Mouse (Mus musculus) kidney, embryonic 14.5 days (tissue): ENCODE measurements at regions not wholly inside any gene's neighbourhood (a gene's known extent, or its start where the extent isn't known, plus 50 kb on each side); places are given as distances from the start of the nearest gene placed in this dataset.

Experiments
- ATAC-seq: fragments of 200-750 bp; cut with Nextera tagmentation; 2 replicates; pipeline ENCODE4 v1.8.0; 2017; ENCODE audit warnings: moderate number of reproducible peaks, mild to moderate bottlenecking, moderate TSS enrichment, moderate library complexity; ENCODE audit not compliant: low FRiP score, low TSS enrichment
- H3K27ac ChIP-seq: fragments of 300-500 bp; sonication (generic); 2 replicates; pipeline ENCODE4 v1.5.1; 2014; ENCODE audit warnings: low read depth, mild to moderate bottlenecking, low read length, moderate library complexity, mixed read lengths
- H3K27me3 ChIP-seq: fragments of 300-500 bp; sonication (generic); 2 replicates; pipeline ENCODE4 v1.6.1; 2014; ENCODE audit warnings: mild to moderate bottlenecking, low read length; ENCODE audit not compliant: control insufficient read depth, insufficient read depth
- H3K36me3 ChIP-seq: fragments of 300-500 bp; sonication (generic); 2 replicates; pipeline ENCODE4 v1.6.1; 2014; ENCODE audit warnings: low read length, mixed read lengths; ENCODE audit not compliant: control insufficient read depth, insufficient read depth
- H3K4me1 ChIP-seq: fragments of 300-500 bp; sonication (generic); 2 replicates; pipeline ENCODE4 v1.6.1; 2014; ENCODE audit warnings: low read length, mixed read lengths; ENCODE audit not compliant: control insufficient read depth, insufficient read depth
- H3K4me2 ChIP-seq: fragments of 300-500 bp; sonication (generic); replicated peaks from 2 replicates; pipeline ENCODE4 v1.6.1; 2014; ENCODE audit warnings: low read depth, mild to moderate bottlenecking, low read length
- H3K4me3 ChIP-seq: fragments of 300-500 bp; sonication (generic); 2 replicates; pipeline ENCODE4 v1.5.1; 2014; ENCODE audit warnings: mild to moderate bottlenecking, low read length
- H3K9ac ChIP-seq: fragments of 300-500 bp; sonication (generic); 2 replicates; pipeline ENCODE4 v1.6.1; 2014; ENCODE audit warnings: low read depth, mild to moderate bottlenecking, low read length, moderate library complexity
- H3K9me3 ChIP-seq: fragments of 300-500 bp; sonication (generic); 2 replicates; pipeline ENCODE4 v1.6.1; 2016; ENCODE audit warnings: low read length; ENCODE audit not compliant: control insufficient read depth
- WGBS: fragments of 180-500 bp; shearing (Covaris S2); extraction: QIAGEN DNeasy Blood & Tissue Kit; methylation state at CpG from one replicate; pipeline ENCODE4 v1.1.7; 2014; 5-methylcytosine and 5-hydroxymethylcytosine counted together

GRCm38 (mm10) chr8:103343891-103344290, 558.4 kb upstream of the Cdh11 start:
- Histone ChIP-seq H3K27me3 (no peaks in the 10 kb centered on the region), H3K4me1 (peaks cover 4% of the 10 kb centered on the region; the same call in 1 of the 2 replicates), H3K4me3 (no peak overlapping the region), H3K27ac (no peak overlapping the region), H3K4me2 (no peak overlapping the region), H3K36me3 (no peaks in the 10 kb centered on the region), H3K9me3 (no peaks in the 10 kb centered on the region), H3K9ac (no peak overlapping the region)
- WGBS: 76% methylated on average over 3 of the region's 3 CpGs
- ATAC-seq: no peak

- Histone ChIP-seq H3K4me1 (peaks cover 4% of the 10 kb centered on the region; the same call in 1 of the 2 replicates), H3K36me3 (no peaks in the 10 kb centered on the region), H3K9ac (no peak overlapping the region), H3K27ac (no peak overlapping the region), H3K4me2 (no peak overlapping the region), H3K4me3 (no peak overlapping the region), H3K27me3 (no peaks in the 10 kb centered on the region), H3K9me3 (peaks cover 3% of the 10 kb centered on the region; the same call in 1 of the 2 replicates)
- ATAC-seq: no peak
- WGBS: 92% methylated on average over 2 of the region's 2 CpGs
Observed at GRCm38 (mm10) chr8:103344871-103345270, 559.4 kb upstream of the Cdh11 start.

GRCm38 (mm10) chr8:103347158-103347871, 561.9 kb upstream of the Cdh11 start:
- Histone ChIP-seq H3K36me3 (no peaks in the 10 kb centered on the region), H3K4me2 (no peak overlapping the region), H3K27ac (no peak overlapping the region), H3K27me3 (no peaks in the 10 kb centered on the region), H3K9ac (no peak overlapping the region), H3K9me3 (peaks cover 3% of the 10 kb centered on the region; the same call in 1 of the 2 replicates), H3K4me1 (peaks cover 4% of the 10 kb centered on the region; the same call in 1 of the 2 replicates), H3K4me3 (no peak overlapping the region)
- WGBS: 11% methylated on average over 7 of the region's 7 CpGs
- ATAC-seq: peak; percentile 92

GRCm38 (mm10) chr8:103361713-103362112, 576.3 kb upstream of the Cdh11 start:
- no peaks in the 10 kb centered on the region for H3K9me3 ChIP-seq
- no peak overlapping the region for H3K9ac ChIP-seq
- no peak overlapping the region for H3K4me3 ChIP-seq
- ATAC-seq: no peak
- no peak overlapping the region for H3K4me2 ChIP-seq
- 79% methylated on average over 3 of the region's 3 CpGs for whole genome bisulfite sequencing
- no peak overlapping the region for H3K27ac ChIP-seq
- H3K27me3 ChIP-seq: no peaks in the 10 kb centered on the region
- H3K4me1 ChIP-seq: no peaks in the 10 kb centered on the region
- H3K36me3 ChIP-seq: no peaks in the 10 kb centered on the region

- H3K9ac ChIP-seq: no peak overlapping the region
- H3K36me3 ChIP-seq: no peaks in the 10 kb centered on the region
- no peaks in the 10 kb centered on the region for H3K27me3 ChIP-seq
- peak; percentile 71; the same call in 1 of the 2 replicates for ATAC-seq
- no peak overlapping the region for H3K4me2 ChIP-seq
- H3K27ac ChIP-seq: no peak overlapping the region
- H3K4me3 ChIP-seq: no peak overlapping the region
- no peaks in the 10 kb centered on the region for H3K9me3 ChIP-seq
- WGBS: 34% methylated on average over 2 of the region's 2 CpGs
- H3K4me1 ChIP-seq: 0 out of 2 replicates have a peak, but pooled peaks cover 4% of the 10 kb centered on the region
Observed at GRCm38 (mm10) chr8:103370394-103370793, 585.0 kb upstream of the Cdh11 start.

- Histone ChIP-seq H3K9me3 (no peaks in the 10 kb centered on the region), H3K27me3 (no peaks in the 10 kb centered on the region), H3K4me3 (no peak overlapping the region), H3K4me2 (no peak overlapping the region), H3K27ac (no peak overlapping the region), H3K9ac (no peak overlapping the region), H3K36me3 (no peaks in the 10 kb centered on the region), H3K4me1 (0 out of 2 replicates have a peak, but pooled peaks cover 4% of the 10 kb centered on the region)
- WGBS: 83% methylated on average over 1 of the region's 1 CpGs
- no peak for ATAC-seq
Observed at GRCm38 (mm10) chr8:103373007-103373406, 587.6 kb upstream of the Cdh11 start.

- no peak overlapping the region for H3K9ac ChIP-seq
- ATAC-seq: no peak
- H3K9me3 ChIP-seq: no peaks in the 10 kb centered on the region
- no peaks in the 10 kb centered on the region for H3K27me3 ChIP-seq
- no peak overlapping the region for H3K4me2 ChIP-seq
- 75% methylated on average over 4 of the region's 4 CpGs for WGBS
- 0 out of 2 replicates have a peak, but pooled peaks cover 4% of the 10 kb centered on the region for H3K4me1 ChIP-seq
- no peaks in the 10 kb centered on the region for H3K36me3 ChIP-seq
- H3K4me3 ChIP-seq: no peak overlapping the region
- no peak overlapping the region for H3K27ac ChIP-seq
Observed at GRCm38 (mm10) chr8:103374151-103374550, 588.7 kb upstream of the Cdh11 start.

- Histone ChIP-seq H3K9ac (no peak overlapping the region), H3K27me3 (no peaks in the 10 kb centered on the region), H3K27ac (no peak overlapping the region), H3K36me3 (no peaks in the 10 kb centered on the region), H3K9me3 (no peaks in the 10 kb centered on the region), H3K4me1 (0 out of 2 replicates have a peak, but pooled peaks cover 4% of the 10 kb centered on the region), H3K4me2 (no peak overlapping the region), H3K4me3 (no peak overlapping the region)
- peak; percentile 40; the same call in 1 of the 2 replicates for ATAC-seq
- 8% methylated on average over 3 of the region's 3 CpGs for WGBS
Observed at GRCm38 (mm10) chr8:103378545-103378944, 593.1 kb upstream of the Cdh11 start.

- H3K4me2 ChIP-seq: no peak overlapping the region
- H3K9me3 ChIP-seq: no peaks in the 10 kb centered on the region
- H3K9ac ChIP-seq: no peak overlapping the region
- 0 out of 2 replicates have a peak, but pooled peaks cover 4% of the 10 kb centered on the region for H3K4me1 ChIP-seq
- 42% methylated on average over 3 of the region's 3 CpGs for WGBS
- H3K4me3 ChIP-seq: no peak overlapping the region
- H3K27me3 ChIP-seq: no peaks in the 10 kb centered on the region
- H3K36me3 ChIP-seq: no peaks in the 10 kb centered on the region
- H3K27ac ChIP-seq: no peak overlapping the region
- ATAC-seq: peak; percentile 58; the same call in 1 of the 2 replicates
Observed at GRCm38 (mm10) chr8:103381575-103381974, 596.1 kb upstream of the Cdh11 start.
